In genomic region chr10:28166610-28167009, GRCm38 (mm10) we compare ENCODE assay signal across 18 mouse cellular contexts.
"Had no signal": no experiment of that assay in that cellular context is flagged by ENCODE, and none has a peak within 500 bp of the region (broad histone marks: within the 10 kb centered on the region; RNA-seq: fewer than 3 reads in every experiment).

No protein-coding gene starts in this region.

- H3K4me1 ChIP-seq: liver, embryonic 13.5 days; midbrain, embryonic 15.5 days had no signal

- H3K36me3 ChIP-seq: limb, embryonic 12.5 days; limb, embryonic 15.5 days; liver, embryonic 13.5 days; midbrain, embryonic 12.5 days; midbrain, embryonic 15.5 days; neural tube, embryonic 13.5 days; stomach, embryonic 15.5 days had no signal

- H3K27ac ChIP-seq: hindbrain, postnatal 0 days; limb, embryonic 12.5 days; limb, embryonic 15.5 days; liver, embryonic 13.5 days; macrophage; midbrain, embryonic 12.5 days; midbrain, embryonic 15.5 days; neural tube, embryonic 13.5 days; stomach, embryonic 15.5 days had no signal

- DNase-seq: kidney, postnatal 25 days; left cerebral cortex, postnatal 4 days; liver, embryonic 13.5 days; retina, postnatal 1 day; right cerebral cortex, postnatal 25 days; spleen, adult 18-20 months; thymus, postnatal 25 days had no signal

- H3K27me3 ChIP-seq: limb, embryonic 12.5 days; limb, embryonic 15.5 days; liver, embryonic 13.5 days; midbrain, embryonic 12.5 days; midbrain, embryonic 15.5 days; neural tube, embryonic 13.5 days; stomach, embryonic 15.5 days had no signal

- H3K4me3 ChIP-seq: limb, embryonic 12.5 days; limb, embryonic 15.5 days; liver, embryonic 13.5 days; midbrain, embryonic 12.5 days; midbrain, embryonic 15.5 days; neural tube, embryonic 13.5 days; stomach, embryonic 15.5 days had no signal

- H3K4me2 ChIP-seq: limb, embryonic 12.5 days; limb, embryonic 15.5 days; liver, embryonic 13.5 days; lung, embryonic 14.5 days; midbrain, embryonic 12.5 days; midbrain, embryonic 15.5 days; neural tube, embryonic 13.5 days; stomach, embryonic 15.5 days had no signal

- H3K9me3 ChIP-seq: limb, embryonic 12.5 days; limb, embryonic 15.5 days; liver, embryonic 13.5 days; midbrain, embryonic 12.5 days; midbrain, embryonic 15.5 days; neural tube, embryonic 13.5 days; stomach, embryonic 15.5 days had no signal

- H3K9ac ChIP-seq: limb, embryonic 12.5 days; limb, embryonic 15.5 days; liver, embryonic 13.5 days; lung, embryonic 14.5 days; midbrain, embryonic 12.5 days; midbrain, embryonic 15.5 days; neural tube, embryonic 13.5 days; stomach, embryonic 15.5 days had no signal

- ATAC-seq: hindbrain, postnatal 0 days; inflammation-experienced regulatory T-cells, adult 6 months; lung, postnatal 0 days; midbrain, embryonic 15.5 days had no signal
